Mouse (Mus musculus): ENCODE data around the gene Frmd8. TPM values are rescaled to one million over a fixed set of nuclear protein-coding genes. Genes with fewer than 3 reads are reported as not detected.

The Frmd8 gene
- total and polyA plus RNA-seq, 2 experiments, result 5.2 to 14.2 TPM

GRCm38 (mm10) chr19:5852035-5852722 lies 22.9 kb downstream of the Frmd8 start:
- peaks cover 2% of the 10 kb centered on the region; the same call in 1 of the 2 replicates for H3K36me3 ChIP-seq (ENCODE audit: control insufficient read depth, insufficient read depth, low read length)
- peak overlapping the region; percentile 11 for H3K27ac ChIP-seq (replicated peaks; ENCODE audit: insufficient read depth, low read depth, low read length)
- DNase-seq (ENCODE audit: extremely low read depth, low read depth, low spot score), result no peak
- H3K27me3 ChIP-seq (ENCODE audit: control insufficient read depth, insufficient read depth, low read length), result no peaks in the 10 kb centered on the region
- no peak overlapping the region for H3K4me3 ChIP-seq (ENCODE audit: insufficient read depth, low read depth, low read length)
- TF ChIP-seq CTCF (IDR thresholded peaks at IDR 0.05; ENCODE audit: low read depth, low read length), result no peak
- no peak for TF ChIP-seq POLR2A (IDR thresholded peaks at IDR 0.05; ENCODE audit: extremely low read depth, insufficient read depth, low read length)
- H3K79me2 ChIP-seq (ENCODE audit: control insufficient read depth, insufficient read depth, low read length), result no peaks in the 10 kb centered on the region
- H3K4me1 ChIP-seq (ENCODE audit: control insufficient read depth, insufficient read depth, low read length), result peaks cover 25% of the 10 kb centered on the region
- H3K9ac ChIP-seq (ENCODE audit: low read depth, low read length), result no peak overlapping the region
- WGBS, result 88% methylated on average over 12 of the region's 12 CpGs

GRCm38 (mm10) chr19:5851481-5851971 lies 23.5 kb downstream of the Frmd8 start:
- 77% methylated on average over 5 of the region's 5 CpGs for WGBS
- peaks cover 2% of the 10 kb centered on the region; the same call in 1 of the 2 replicates for H3K36me3 ChIP-seq (ENCODE audit: control insufficient read depth, insufficient read depth, low read length)
- no peaks in the 10 kb centered on the region for H3K27me3 ChIP-seq (ENCODE audit: control insufficient read depth, insufficient read depth, low read length)
- H3K9ac ChIP-seq (ENCODE audit: low read depth, low read length), result peak overlapping the region; percentile 13; the same call in 1 of the 2 replicates
- peak; percentile 56 for DNase-seq (ENCODE audit: extremely low read depth, low read depth, low spot score)
- H3K4me3 ChIP-seq (ENCODE audit: insufficient read depth, low read depth, low read length), result no peak overlapping the region
- H3K4me1 ChIP-seq (ENCODE audit: control insufficient read depth, insufficient read depth, low read length), result peaks cover 25% of the 10 kb centered on the region
- H3K27ac ChIP-seq (replicated peaks; ENCODE audit: insufficient read depth, low read depth, low read length), result peak overlapping the region; percentile 11
- TF ChIP-seq CTCF (IDR thresholded peaks at IDR 0.05; ENCODE audit: low read depth, low read length) (no peak), POLR2A (IDR thresholded peaks at IDR 0.05; ENCODE audit: extremely low read depth, insufficient read depth, low read length) (no peak)
- no peaks in the 10 kb centered on the region for H3K79me2 ChIP-seq (ENCODE audit: control insufficient read depth, insufficient read depth, low read length)

GRCm38 (mm10) chr19:5850860-5851259 lies 24.2 kb downstream of the Frmd8 start:
- peak overlapping the region; percentile 96 for H3K27ac ChIP-seq (replicated peaks; ENCODE audit: insufficient read depth, low read depth, low read length)
- H3K36me3 ChIP-seq (ENCODE audit: control insufficient read depth, insufficient read depth, low read length), result peaks cover 2% of the 10 kb centered on the region; the same call in 1 of the 2 replicates
- H3K27me3 ChIP-seq (ENCODE audit: control insufficient read depth, insufficient read depth, low read length), result no peaks in the 10 kb centered on the region
- no peak overlapping the region for H3K4me3 ChIP-seq (ENCODE audit: insufficient read depth, low read depth, low read length)
- peak overlapping the region; percentile 21; the same call in 1 of the 2 replicates for H3K9ac ChIP-seq (ENCODE audit: low read depth, low read length)
- 74% methylated on average over 3 of the region's 3 CpGs for WGBS
- peaks cover 25% of the 10 kb centered on the region for H3K4me1 ChIP-seq (ENCODE audit: control insufficient read depth, insufficient read depth, low read length)
- TF ChIP-seq CTCF (IDR thresholded peaks at IDR 0.05; ENCODE audit: low read depth, low read length), result no peak
- TF ChIP-seq POLR2A (IDR thresholded peaks at IDR 0.05; ENCODE audit: extremely low read depth, insufficient read depth, low read length), result no peak
- no peak for DNase-seq (ENCODE audit: extremely low read depth, low read depth, low spot score)
- no peaks in the 10 kb centered on the region for H3K79me2 ChIP-seq (ENCODE audit: control insufficient read depth, insufficient read depth, low read length)

GRCm38 (mm10) chr19:5849843-5850527 lies 25.1 kb downstream of the Frmd8 start:
- 1% methylated on average over 11 of the region's 11 CpGs for WGBS

GRCm38 (mm10) chr19:5848826-5849672 lies 26.0 kb downstream of the Frmd8 start:
- Histone ChIP-seq H3K4me1 (ENCODE audit: control insufficient read depth, insufficient read depth, low read length) (peaks cover 25% of the 10 kb centered on the region), H3K27ac (replicated peaks; ENCODE audit: insufficient read depth, low read depth, low read length) (peak overlapping the region; percentile 96), H3K9ac (ENCODE audit: low read depth, low read length) (peak overlapping the region; percentile 83), H3K4me3 (ENCODE audit: insufficient read depth, low read depth, low read length) (peak overlapping the region; percentile 51), H3K79me2 (ENCODE audit: control insufficient read depth, insufficient read depth, low read length) (peaks cover 5% of the 10 kb centered on the region), H3K27me3 (ENCODE audit: control insufficient read depth, insufficient read depth, low read length) (no peaks in the 10 kb centered on the region), H3K36me3 (ENCODE audit: control insufficient read depth, insufficient read depth, low read length) (no peaks in the 10 kb centered on the region)
- WGBS, result 4% methylated on average over 13 of the region's 13 CpGs
- TF ChIP-seq POLR2A (IDR thresholded peaks at IDR 0.05; ENCODE audit: extremely low read depth, insufficient read depth, low read length), result 0 out of 2 replicates have a peak, but pooled peaks have one; percentile 35
- TF ChIP-seq CTCF (IDR thresholded peaks at IDR 0.05; ENCODE audit: low read depth, low read length), result no peak
- DNase-seq (ENCODE audit: extremely low read depth, low read depth, low spot score), result peak; percentile 87

More at GRCm38 (mm10) chr19:5849843-5850527, 25.1 kb downstream of the Frmd8 start:
- TF ChIP-seq CTCF (IDR thresholded peaks at IDR 0.05; ENCODE audit: low read depth, low read length) (peak; percentile 98), POLR2A (IDR thresholded peaks at IDR 0.05; ENCODE audit: extremely low read depth, insufficient read depth, low read length) (0 out of 2 replicates have a peak, but pooled peaks have one; percentile 28)
- Histone ChIP-seq H3K4me3 (ENCODE audit: insufficient read depth, low read depth, low read length) (peak overlapping the region; percentile 7), H3K27ac (replicated peaks; ENCODE audit: insufficient read depth, low read depth, low read length) (peak overlapping the region; percentile 96), H3K9ac (ENCODE audit: low read depth, low read length) (peak overlapping the region; percentile 42), H3K79me2 (ENCODE audit: control insufficient read depth, insufficient read depth, low read length) (no peaks in the 10 kb centered on the region), H3K27me3 (ENCODE audit: control insufficient read depth, insufficient read depth, low read length) (no peaks in the 10 kb centered on the region), H3K36me3 (ENCODE audit: control insufficient read depth, insufficient read depth, low read length) (no peaks in the 10 kb centered on the region), H3K4me1 (ENCODE audit: control insufficient read depth, insufficient read depth, low read length) (peaks cover 25% of the 10 kb centered on the region)
- DNase-seq (ENCODE audit: extremely low read depth, low read depth, low spot score), result peak; percentile 97

Measured in liver, adult 2 months (tissue).